Mouse (Mus musculus): ENCODE measurements around the gene AC161166.1. TPM values are rescaled to one million over a fixed set of nuclear protein-coding genes. Genes with fewer than 3 reads are reported as not detected.

AC161166.1 gene
- polyA plus RNA-seq, 1 experiment from 2014 or later, result 0.66 TPM

DNA sequence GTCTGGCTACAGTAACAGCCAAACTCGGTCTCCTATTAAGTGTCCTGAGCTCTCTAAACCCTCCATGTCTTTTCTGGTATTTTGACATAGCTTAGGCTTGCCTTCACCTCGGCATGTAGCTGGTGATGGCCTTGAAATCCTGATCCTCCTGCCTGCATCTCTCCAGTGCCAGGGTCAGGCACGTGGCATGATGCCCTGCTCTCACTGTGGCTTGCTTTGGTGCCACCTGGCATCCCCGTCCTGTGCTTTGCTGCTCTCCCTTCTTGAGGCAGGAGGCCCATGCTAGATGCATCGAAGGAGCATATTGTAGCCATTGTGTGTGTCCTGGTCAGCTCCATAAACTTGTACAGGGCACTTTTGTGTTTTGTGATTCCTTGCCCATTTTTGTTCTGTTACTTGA lies 25.3 kb upstream of the AC161166.1 start:
- Histone ChIP-seq H3K4me1 (peaks cover 21% of the 10 kb centered on the region), H3K4me2 (replicated peaks) (no peak overlapping the region), H3K36me3 (peaks cover 42% of the 10 kb centered on the region), H3K9ac (no peak overlapping the region), H3K27me3 (peaks cover 15% of the 10 kb centered on the region), H3K4me3 (no peak overlapping the region), H3K27ac (no peak overlapping the region), H3K9me3 (0 out of 2 replicates have a peak, but pooled peaks cover 3% of the 10 kb centered on the region)
- WGBS, result 74% methylated on average over 5 of the region's 5 CpGs
- ATAC-seq (ENCODE audit: low FRiP score, low read depth), result no peak

DNA sequence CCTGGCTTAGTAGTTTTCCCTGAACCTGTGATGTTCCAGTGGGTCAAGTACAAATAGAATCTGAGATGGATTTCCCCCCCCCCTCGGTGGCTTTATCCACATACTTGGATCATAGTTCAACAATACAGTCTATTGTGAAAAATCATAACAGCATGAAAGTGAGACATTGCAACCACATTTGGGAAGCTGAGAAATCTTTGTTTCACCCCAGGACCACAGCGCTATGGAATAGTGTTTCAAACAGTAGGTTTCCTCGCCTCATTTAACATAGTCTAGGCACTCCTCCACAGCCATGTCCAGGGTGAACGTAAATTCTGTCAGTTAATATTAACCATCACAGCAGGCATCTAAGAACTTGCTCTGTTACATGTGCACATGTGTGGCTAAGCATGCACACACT lies 24.8 kb upstream of the AC161166.1 start:
- no peak for ATAC-seq (ENCODE audit: low FRiP score, low read depth)
- H3K4me3 ChIP-seq, result no peak overlapping the region
- peaks cover 15% of the 10 kb centered on the region for H3K27me3 ChIP-seq
- H3K9me3 ChIP-seq, result 0 out of 2 replicates have a peak, but pooled peaks cover 3% of the 10 kb centered on the region
- no peak overlapping the region for H3K27ac ChIP-seq
- peaks cover 26% of the 10 kb centered on the region for H3K4me1 ChIP-seq
- no peak overlapping the region for H3K4me2 ChIP-seq (replicated peaks)
- WGBS, result 75% methylated on average over 4 of the region's 4 CpGs
- H3K36me3 ChIP-seq, result peaks cover 42% of the 10 kb centered on the region
- no peak overlapping the region for H3K9ac ChIP-seq

DNA sequence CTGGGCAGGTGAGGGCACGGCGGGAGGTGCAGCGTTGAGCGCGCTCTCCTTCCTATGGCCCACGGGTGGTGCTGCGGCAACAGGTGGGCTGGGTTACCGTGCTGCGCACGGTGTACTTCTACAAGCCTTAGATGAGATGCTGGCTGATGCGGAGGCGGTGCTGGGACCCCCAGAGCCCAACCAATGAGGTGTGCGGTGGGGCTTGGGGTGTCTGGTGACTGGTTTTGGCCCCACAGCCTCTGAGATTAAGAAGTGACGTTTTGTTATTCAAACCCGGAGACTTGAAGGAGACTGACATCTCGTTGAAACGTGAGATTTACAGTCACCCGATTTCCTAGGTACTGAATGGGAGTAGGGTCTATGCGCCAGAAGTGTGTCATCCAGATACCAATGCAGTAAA lies 22.0 kb upstream of the AC161166.1 start:
- 29% methylated on average over 19 of the region's 19 CpGs for WGBS
- H3K4me3 ChIP-seq, result peak overlapping the region; percentile 14; the same call in 1 of the 2 replicates

DNA sequence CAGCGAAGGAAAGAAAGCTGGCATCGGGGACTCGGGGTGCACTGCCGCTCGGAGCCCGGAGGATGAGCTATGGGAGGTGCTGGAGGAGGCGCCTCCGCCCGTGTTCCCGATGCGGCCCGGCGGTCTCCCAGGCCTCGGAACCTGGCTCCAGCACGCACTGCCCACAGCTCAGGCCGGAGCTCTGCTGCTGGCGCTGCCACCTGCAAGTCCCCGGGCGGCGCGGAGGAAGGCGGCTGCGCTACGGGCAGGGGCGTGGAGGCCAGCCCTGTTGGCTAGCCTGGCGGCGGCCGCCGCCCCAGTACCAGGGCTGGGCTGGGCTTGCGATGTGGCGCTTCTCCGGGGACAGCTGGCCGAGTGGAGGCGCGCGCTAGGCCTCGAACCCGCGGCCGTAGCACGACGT lies 21.6 kb upstream of the AC161166.1 start:
- Histone ChIP-seq H3K4me2 (replicated peaks) (peak overlapping the region; percentile 31; the same call in 1 of the 2 replicates), H3K36me3 (peaks cover 41% of the 10 kb centered on the region), H3K4me1 (peaks cover 39% of the 10 kb centered on the region), H3K9ac (peak overlapping the region; percentile 43), H3K9me3 (0 out of 2 replicates have a peak, but pooled peaks cover under 1% of the 10 kb centered on the region), H3K4me3 (peak overlapping the region; percentile 14; the same call in 1 of the 2 replicates), H3K27ac (no peak overlapping the region), H3K27me3 (peaks cover 15% of the 10 kb centered on the region)
- 20% methylated on average over 41 of the region's 42 CpGs for WGBS
- no peak for ATAC-seq (ENCODE audit: low FRiP score, low read depth)

More for the DNA sequence above, 22.0 kb upstream of the AC161166.1 start:
- ATAC-seq (ENCODE audit: low FRiP score, low read depth), result no peak
- 0 out of 2 replicates have a peak, but pooled peaks cover 3% of the 10 kb centered on the region for H3K9me3 ChIP-seq
- peaks cover 15% of the 10 kb centered on the region for H3K27me3 ChIP-seq
- no peak overlapping the region for H3K27ac ChIP-seq
- H3K9ac ChIP-seq, result peak overlapping the region; percentile 43
- peak overlapping the region; percentile 31; the same call in 1 of the 2 replicates for H3K4me2 ChIP-seq (replicated peaks)
- peaks cover 42% of the 10 kb centered on the region for H3K36me3 ChIP-seq
- H3K4me1 ChIP-seq, result peaks cover 37% of the 10 kb centered on the region

DNA sequence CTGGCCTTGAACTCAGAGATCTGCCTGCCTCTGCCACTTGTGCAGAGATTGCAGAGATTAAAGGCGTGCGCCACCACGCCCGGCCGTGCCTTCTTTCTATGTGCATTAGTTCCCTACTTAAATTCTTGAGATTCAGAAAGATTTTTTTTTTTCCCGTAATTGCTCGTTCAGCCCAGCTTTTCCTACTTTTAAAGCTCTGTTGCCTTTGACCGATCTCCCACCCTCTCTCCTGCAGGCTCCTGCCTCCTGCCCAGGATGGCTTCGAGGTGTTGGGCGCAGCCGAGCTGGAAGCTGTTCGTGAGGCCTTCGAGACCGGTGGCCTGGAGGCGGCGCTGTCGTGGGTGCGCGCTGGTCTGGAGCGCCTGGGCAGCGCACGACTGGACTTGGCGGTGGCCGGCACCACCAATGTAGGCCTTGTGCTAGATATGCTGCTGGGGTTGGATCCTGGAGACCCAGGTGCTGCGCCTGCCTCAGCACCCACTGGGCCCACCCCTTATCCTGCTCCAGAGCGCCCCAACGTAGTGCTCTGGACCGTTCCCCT lies 20.8 kb upstream of the AC161166.1 start:
- peaks cover 15% of the 10 kb centered on the region for H3K27me3 ChIP-seq
- H3K9ac ChIP-seq, result no peak overlapping the region
- ATAC-seq (ENCODE audit: low FRiP score, low read depth), result no peak
- peaks cover 39% of the 10 kb centered on the region for H3K4me1 ChIP-seq
- WGBS, result 74% methylated on average over 28 of the region's 28 CpGs
- H3K27ac ChIP-seq, result no peak overlapping the region
- 0 out of 2 replicates have a peak overlapping the region, but pooled peaks have one; percentile 14 for H3K4me3 ChIP-seq
- peaks cover 39% of the 10 kb centered on the region for H3K36me3 ChIP-seq
- H3K4me2 ChIP-seq (replicated peaks), result no peak overlapping the region
- H3K9me3 ChIP-seq, result no peaks in the 10 kb centered on the region

DNA sequence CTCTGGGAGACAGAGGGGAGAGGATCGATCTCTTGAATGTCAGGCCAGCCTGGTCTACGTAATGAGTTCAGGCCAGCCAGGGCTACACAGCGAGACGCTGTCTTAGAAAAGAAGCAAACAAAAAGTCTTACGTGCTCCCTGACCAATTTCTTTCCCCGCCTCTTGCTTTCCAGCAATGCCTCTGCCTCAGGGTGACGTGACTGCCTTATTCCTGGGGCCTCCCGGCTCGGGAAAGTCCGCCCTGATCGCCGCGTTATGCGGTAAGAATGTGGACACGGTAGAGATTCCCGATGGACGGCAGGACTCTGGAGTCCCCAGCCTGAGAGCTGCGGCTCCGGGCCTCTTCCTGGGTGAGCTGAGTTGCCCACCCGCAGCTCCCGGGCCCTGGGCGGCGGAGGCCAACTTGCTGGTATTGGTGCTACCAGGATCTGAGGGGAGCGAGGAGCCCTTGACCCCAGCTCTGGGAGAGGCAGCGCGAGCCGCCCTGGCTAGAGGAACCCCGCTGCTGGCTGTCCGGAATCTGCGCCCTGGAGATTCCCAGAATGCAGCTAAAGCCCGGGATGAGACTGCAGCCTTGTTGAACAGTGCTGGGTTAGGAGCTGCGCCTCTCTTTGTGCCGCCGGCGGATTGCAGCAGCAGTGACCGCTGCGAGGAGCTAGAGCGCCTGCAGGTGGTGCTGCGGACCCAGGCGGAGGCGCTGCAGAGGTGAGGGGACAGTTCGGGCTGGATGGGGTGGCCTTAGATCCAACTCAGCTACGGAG lies 19.1 kb upstream of the AC161166.1 start:
- WGBS, result under 1% methylated on average over 43 of the region's 43 CpGs
- Histone ChIP-seq H3K4me2 (replicated peaks) (peak overlapping the region; percentile 96), H3K27me3 (peaks cover 15% of the 10 kb centered on the region), H3K4me3 (peak overlapping the region; percentile 67), H3K9me3 (no peaks in the 10 kb centered on the region), H3K4me1 (peaks cover 41% of the 10 kb centered on the region), H3K9ac (peak overlapping the region; percentile 87), H3K36me3 (peaks cover 34% of the 10 kb centered on the region), H3K27ac (peak overlapping the region; percentile 83)
- ATAC-seq (ENCODE audit: low FRiP score, low read depth), result peak; percentile 37; the same call in 1 of the 2 replicates

DNA sequence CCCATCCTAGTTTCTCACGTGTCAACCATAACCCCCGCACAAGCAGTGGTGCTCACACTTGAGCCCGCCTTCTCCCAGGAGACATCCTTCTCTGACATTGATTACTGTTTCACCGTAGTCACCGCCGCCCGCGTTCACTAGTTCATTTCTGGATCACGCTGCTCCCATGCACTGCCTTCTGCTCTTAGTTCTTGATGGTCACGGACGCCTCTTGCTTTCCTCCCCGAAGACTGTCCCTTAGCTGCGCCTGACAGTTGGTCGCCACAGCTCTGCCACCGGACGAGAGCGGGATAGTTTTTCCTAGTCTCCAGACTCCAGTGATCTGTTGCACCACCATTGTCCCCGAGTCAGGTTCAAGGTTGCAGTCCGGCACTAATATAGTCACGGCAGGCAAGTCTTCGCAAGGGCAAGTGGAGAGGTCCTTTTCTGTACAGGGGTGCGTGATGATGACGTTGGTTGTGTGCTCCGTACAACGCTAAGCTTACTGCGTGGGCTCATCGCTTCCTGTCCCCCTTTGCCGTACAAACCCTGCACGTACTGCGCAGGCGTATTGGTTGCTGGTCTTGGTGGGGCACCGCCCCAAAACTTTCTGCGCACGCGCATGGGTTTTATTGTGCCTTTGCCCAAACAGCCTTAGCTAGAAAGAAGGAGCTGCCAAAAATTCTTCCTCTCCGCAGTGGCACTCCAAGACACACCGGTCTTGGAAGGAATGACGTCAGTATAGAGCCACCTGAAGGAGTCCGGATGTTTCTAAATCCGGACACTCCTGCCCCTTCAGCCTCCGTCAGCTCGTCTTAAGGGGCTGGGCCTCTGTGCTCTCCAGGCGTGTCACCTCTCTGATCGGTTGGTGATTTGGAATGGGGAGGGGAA lies 18.0 kb upstream of the AC161166.1 start, which contains the start of gene Irgq:
Gene Irgq, plus strand, starts transcription at position 628 of the 870 bp plus-strand sequence.
- no peaks in the 10 kb centered on the region for H3K9me3 ChIP-seq
- peaks cover 23% of the 10 kb centered on the region for H3K36me3 ChIP-seq
- H3K4me2 ChIP-seq (replicated peaks), result peak within 1 kb of the TSS; percentile 96
- H3K27ac ChIP-seq, result peak within 1 kb of the TSS; percentile 83
- peaks cover 48% of the 10 kb centered on the region for H3K4me1 ChIP-seq
- H3K27me3 ChIP-seq, result peaks cover 15% of the 10 kb centered on the region
- under 1% methylated on average over 44 of the region's 44 CpGs for WGBS
- ATAC-seq (ENCODE audit: low FRiP score, low read depth), result peak; percentile 95
- peak within 1 kb of the TSS; percentile 87 for H3K9ac ChIP-seq
- peak within 1 kb of the TSS; percentile 67 for H3K4me3 ChIP-seq

DNA sequence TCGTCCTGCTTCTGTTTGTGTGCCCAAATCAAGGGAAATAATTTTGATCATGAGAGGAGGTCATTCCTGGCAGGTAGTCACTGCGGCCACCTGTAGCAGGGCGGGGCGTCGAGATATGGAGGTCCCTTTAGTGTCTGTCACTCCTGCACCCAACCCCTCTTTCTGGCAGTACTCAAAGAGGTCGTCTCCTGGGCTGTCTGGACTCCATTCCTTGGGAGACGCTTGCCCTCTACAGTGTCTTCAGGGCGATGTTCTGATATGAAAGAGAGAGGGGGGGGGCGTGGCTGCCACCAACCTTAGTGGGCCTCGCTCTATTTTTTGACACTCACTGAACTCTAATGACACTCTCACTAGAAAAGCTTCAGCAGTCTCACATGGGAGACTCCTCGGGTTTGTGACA lies 17.3 kb upstream of the AC161166.1 start:
- peaks cover 15% of the 10 kb centered on the region for H3K27me3 ChIP-seq
- H3K36me3 ChIP-seq, result peaks cover 16% of the 10 kb centered on the region
- ATAC-seq (ENCODE audit: low FRiP score, low read depth), result no peak
- H3K4me2 ChIP-seq (replicated peaks), result peak overlapping the region; percentile 96
- H3K9ac ChIP-seq, result peak overlapping the region; percentile 87
- peaks cover 45% of the 10 kb centered on the region for H3K4me1 ChIP-seq
- WGBS, result 55% methylated on average over 11 of the region's 11 CpGs
- no peaks in the 10 kb centered on the region for H3K9me3 ChIP-seq
- 0 out of 2 replicates have a peak overlapping the region, but pooled peaks have one; percentile 81 for H3K27ac ChIP-seq
- H3K4me3 ChIP-seq, result peak overlapping the region; percentile 67

DNA sequence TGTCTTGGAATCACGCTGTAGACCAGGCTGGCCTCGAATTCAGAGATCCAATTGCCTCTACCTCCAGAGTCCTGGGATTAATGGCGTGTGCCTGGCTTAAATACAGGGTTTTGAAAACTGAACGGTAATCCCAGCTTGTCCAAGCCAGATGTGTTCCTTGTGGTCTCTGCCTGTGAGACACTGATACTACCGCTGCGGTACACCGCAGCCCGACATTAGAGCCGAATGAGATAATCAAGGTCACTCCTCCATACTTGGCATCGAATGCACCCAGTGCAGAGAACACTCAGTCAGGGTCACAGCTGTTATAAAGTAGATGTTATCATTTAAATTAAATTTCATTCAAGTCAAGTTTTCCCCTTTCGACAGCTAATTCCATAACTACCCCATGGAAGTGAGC lies 16.6 kb upstream of the AC161166.1 start:
- H3K4me3 ChIP-seq, result no peak overlapping the region
- H3K4me1 ChIP-seq, result peaks cover 37% of the 10 kb centered on the region
- peaks cover 9% of the 10 kb centered on the region for H3K36me3 ChIP-seq
- H3K27me3 ChIP-seq, result peaks cover 10% of the 10 kb centered on the region
- no peak for ATAC-seq (ENCODE audit: low FRiP score, low read depth)
- no peak overlapping the region for H3K9ac ChIP-seq
- H3K9me3 ChIP-seq, result no peaks in the 10 kb centered on the region
- 0 out of 2 replicates have a peak overlapping the region, but pooled peaks have one; percentile 96 for H3K4me2 ChIP-seq (replicated peaks)
- WGBS, result 92% methylated on average over 11 of the region's 11 CpGs
- no peak overlapping the region for H3K27ac ChIP-seq

DNA sequence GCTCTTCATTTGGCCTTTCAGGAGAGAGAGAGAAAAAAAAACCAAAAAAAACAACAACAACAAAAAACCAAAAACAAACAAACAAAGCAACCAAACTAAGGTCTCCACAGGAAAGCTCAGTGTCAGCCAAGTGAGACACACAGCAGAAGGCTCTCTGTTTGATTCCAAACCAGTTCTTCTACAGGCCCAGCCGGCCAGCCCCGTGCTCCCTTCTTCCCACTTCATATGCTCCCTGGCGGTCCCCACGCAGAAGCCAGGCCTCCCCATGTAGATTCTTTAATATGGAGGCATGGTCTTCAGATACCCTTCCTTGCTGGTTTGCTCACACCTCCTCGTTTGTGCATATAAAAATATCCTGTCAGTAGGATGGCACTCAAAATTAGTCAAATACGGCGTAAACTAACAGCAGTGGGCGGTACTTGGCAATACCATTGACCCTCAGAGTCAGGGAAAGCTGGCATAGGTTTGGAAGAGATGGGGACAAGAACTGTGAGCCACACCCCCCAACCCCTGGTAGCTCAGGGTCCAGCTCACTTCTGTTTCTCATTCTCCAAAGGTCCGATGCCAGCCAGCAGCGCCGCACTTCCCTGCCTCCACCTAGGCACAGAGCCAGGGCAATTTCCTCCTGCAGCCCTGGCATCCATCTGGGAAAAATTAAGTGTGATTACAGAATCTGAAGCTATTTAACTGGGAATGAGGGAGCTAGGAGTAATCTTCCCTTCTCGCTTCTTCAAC lies 13.6 kb upstream of the AC161166.1 start:
- no peak for ATAC-seq (ENCODE audit: low FRiP score, low read depth)
- H3K27me3 ChIP-seq, result no peaks in the 10 kb centered on the region
- no peak overlapping the region for H3K27ac ChIP-seq
- WGBS, result 74% methylated on average over 12 of the region's 12 CpGs
- 0 out of 2 replicates have a peak overlapping the region, but pooled peaks have one; percentile 43 for H3K9ac ChIP-seq
- H3K4me2 ChIP-seq (replicated peaks), result no peak overlapping the region
- H3K4me1 ChIP-seq, result peaks cover 17% of the 10 kb centered on the region
- no peaks in the 10 kb centered on the region for H3K36me3 ChIP-seq
- no peaks in the 10 kb centered on the region for H3K9me3 ChIP-seq
- H3K4me3 ChIP-seq, result no peak overlapping the region

DNA sequence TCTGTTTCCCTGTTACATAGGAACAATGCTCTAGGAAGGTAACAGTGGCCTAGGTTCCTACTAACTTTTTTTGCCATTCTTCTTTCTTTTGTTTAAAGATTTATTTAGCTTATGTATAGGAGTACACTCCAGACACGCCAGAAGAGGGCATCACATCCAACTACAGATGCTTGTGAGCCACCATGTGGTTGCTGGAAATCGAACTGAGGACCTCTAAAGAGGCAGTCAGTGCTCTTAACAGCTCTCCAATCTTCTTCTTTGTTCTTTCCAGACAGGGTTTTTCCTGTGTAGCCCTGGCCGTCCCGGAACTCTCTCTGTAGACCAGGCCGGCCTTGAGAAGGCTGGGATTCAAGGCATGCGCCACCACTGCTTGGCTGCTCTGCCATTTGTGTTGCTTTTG lies 12.7 kb upstream of the AC161166.1 start:
- ATAC-seq (ENCODE audit: low FRiP score, low read depth), result no peak
- 80% methylated on average over 6 of the region's 6 CpGs for WGBS
- Histone ChIP-seq H3K27ac (no peak overlapping the region), H3K9me3 (no peaks in the 10 kb centered on the region), H3K27me3 (no peaks in the 10 kb centered on the region), H3K4me1 (peaks cover 17% of the 10 kb centered on the region), H3K36me3 (no peaks in the 10 kb centered on the region), H3K9ac (no peak overlapping the region), H3K4me2 (replicated peaks) (no peak overlapping the region), H3K4me3 (no peak overlapping the region)
